Mouse (Mus musculus) Muller cell, postnatal 12 days (primary cell): ENCODE results near the gene Kncn.

Experiments used
- DNase-seq: peaks from one replicate; pipeline ENCODE4 v3.0.0-alpha.2; 2015; ENCODE audit errors: inconsistent ontology term

Gene Kncn

GRCm38 (mm10) chr4:115878828-115879227 lies 5.4 kb upstream of the Kncn start:
- no peak for DNase-seq

GRCm38 (mm10) chr4:115881183-115881582 lies 3.0 kb upstream of the Kncn start:
- DNase-seq, result no peak

GRCm38 (mm10) chr4:115882195-115882594 lies 2.0 kb upstream of the Kncn start:
- no peak for DNase-seq

- DNase-seq, result no peak
Observed at GRCm38 (mm10) chr4:115885846-115886245, 1.6 kb downstream of the Kncn start.

- DNase-seq, result no peak
Observed at GRCm38 (mm10) chr4:115886875-115887274, 2.7 kb downstream of the Kncn start.

- DNase-seq, result peak; percentile 24
Observed at GRCm38 (mm10) chr4:115890066-115890465, 5.9 kb downstream of the Kncn start.

GRCm38 (mm10) chr4:115890553-115890952 lies 6.4 kb downstream of the Kncn start, which contains the start of gene 6430628N08Rik:
TSS of gene 6430628N08Rik (plus strand) at chr4:115890665.
- peak; percentile 23 for DNase-seq

- no peak for DNase-seq
Observed at GRCm38 (mm10) chr4:115894281-115894680, 10.1 kb downstream of the Kncn start.

GRCm38 (mm10) chr4:115897901-115898631 lies 13.9 kb downstream of the Kncn start:
- DNase-seq, result peak; percentile 49

GRCm38 (mm10) chr4:115902816-115903215 lies 18.6 kb downstream of the Kncn start:
- DNase-seq, result peak; percentile 47

GRCm38 (mm10) chr4:115904375-115904774 lies 20.2 kb downstream of the Kncn start:
- DNase-seq, result no peak

GRCm38 (mm10) chr4:115905701-115906100 lies 21.5 kb downstream of the Kncn start:
- DNase-seq, result no peak

- DNase-seq, result no peak
Observed at GRCm38 (mm10) chr4:115906791-115907190, 22.6 kb downstream of the Kncn start.

GRCm38 (mm10) chr4:115907994-115908393 lies 23.8 kb downstream of the Kncn start:
- no peak for DNase-seq

GRCm38 (mm10) chr4:115908641-115909040 lies 24.4 kb downstream of the Kncn start:
- DNase-seq, result peak; percentile 79

GRCm38 (mm10) chr4:115911586-115911985 lies 27.4 kb downstream of the Kncn start:
- DNase-seq, result no peak

GRCm38 (mm10) chr4:115919911-115920310 lies 35.7 kb downstream of the Kncn start:
- DNase-seq, result no peak

GRCm38 (mm10) chr4:115922688-115923087 lies 38.5 kb downstream of the Kncn start:
- no peak for DNase-seq

- DNase-seq, result no peak
Observed at GRCm38 (mm10) chr4:115923262-115923880, 39.2 kb downstream of the Kncn start.

GRCm38 (mm10) chr4:115927637-115928036 lies 43.4 kb downstream of the Kncn start:
- DNase-seq, result no peak

GRCm38 (mm10) chr4:115931556-115932088 lies 47.4 kb downstream of the Kncn start:
- DNase-seq, result no peak

- peak; percentile 27 for DNase-seq
Observed at GRCm38 (mm10) chr4:115935835-115936581, 51.8 kb downstream of the Kncn start.
